Mouse (Mus musculus): ENCODE measurements at regions not wholly inside any gene's neighbourhood (a gene's known extent, or its start where the extent isn't known, plus 50 kb on each side); places are given as distances from the start of the nearest gene placed in this dataset.

GRCm38 (mm10) chr15:92840035-92840434 is 434.9 kb downstream of the Gxylt1 start:
- intact Hi-C loops (cut with DNase I), result no loop called here

DNA sequence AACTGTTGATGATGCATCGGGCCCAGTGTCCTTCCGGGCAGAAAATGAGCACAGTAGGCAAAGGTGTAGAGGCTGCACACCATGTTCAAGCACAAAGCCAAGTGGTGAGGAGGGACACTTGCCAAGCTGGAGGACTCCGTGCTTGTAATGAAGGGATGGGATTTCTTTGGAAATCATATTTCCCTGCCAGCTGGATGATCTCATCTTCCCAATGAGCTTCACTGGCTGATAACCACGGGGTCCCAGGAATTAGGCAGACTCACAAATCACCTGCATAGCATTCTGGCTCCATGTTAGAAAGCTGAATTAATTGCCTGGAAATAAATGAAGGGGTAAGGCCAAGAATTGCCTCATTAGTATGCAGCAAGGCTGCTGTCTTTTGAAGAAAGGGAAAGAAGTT is 435.4 kb downstream of the Gxylt1 start:
- no peak for DNase-seq (ENCODE audit: low spot score in 2 of 2)
- intact Hi-C loops (cut with DNase I), result no loop called here

More at GRCm38 (mm10) chr15:92840035-92840434, 434.9 kb downstream of the Gxylt1 start:
- DNase-seq (ENCODE audit: low spot score in 2 of 2), result no peak

DNA sequence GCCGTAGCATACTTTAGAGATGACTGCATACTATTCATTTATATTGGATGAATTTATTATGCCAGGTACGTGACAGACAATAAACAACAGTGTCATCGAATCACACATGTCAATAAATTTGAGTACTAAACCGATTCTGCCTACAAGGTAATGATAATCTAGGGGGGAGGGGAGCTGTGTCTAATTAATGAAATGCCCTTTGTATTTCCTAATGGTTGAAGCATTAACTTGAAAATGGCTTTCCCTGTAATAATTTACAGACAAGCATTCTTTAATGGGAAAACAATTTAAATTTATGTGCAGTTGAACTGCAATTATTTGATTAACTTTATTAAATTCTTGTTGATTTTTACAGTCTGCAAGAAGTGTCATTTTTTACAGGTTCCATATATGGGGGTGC is 429.5 kb downstream of the Pdzrn4 start:
- DNase-seq (ENCODE audit: low spot score in 2 of 2), result no peak
- intact Hi-C loops (cut with DNase I), result no loop called here

Measured in left cerebral cortex, postnatal 36 days (tissue).